Mouse (Mus musculus) testis, adult 2 months (tissue): Measurements from ENCODE around the gene Sorl1. TPM values are rescaled to one million over a fixed set of nuclear protein-coding genes. Genes with fewer than 3 reads are reported as not detected.
"Not testable (repeated sequence)": the region's sequence is repeated elsewhere in the genome, so short reads cannot be mapped to it uniquely, and the experiment has no call there.

Experiments
- H3K27ac ChIP-seq: fragments of 200-500 bp; 2 replicates; pipeline ENCODE4 v1.5.1; 2012; ENCODE audit warnings: low read depth, low read length; ENCODE audit not compliant: control insufficient read depth, insufficient read depth
- H3K27me3 ChIP-seq: fragments of 200-500 bp; 2 replicates; pipeline ENCODE4 v1.6.1; 2012; ENCODE audit warnings: mild to moderate bottlenecking, low read length, moderate library complexity; ENCODE audit not compliant: control insufficient read depth, insufficient read depth
- H3K36me3 ChIP-seq: fragments of 200-500 bp; 2 replicates; pipeline ENCODE4 v1.6.1; 2012; ENCODE audit warnings: mild to moderate bottlenecking, low read length; ENCODE audit not compliant: control insufficient read depth, insufficient read depth
- H3K4me1 ChIP-seq: fragments of 200-500 bp; 2 replicates; pipeline ENCODE4 v1.6.1; 2012; ENCODE audit warnings: low read length; ENCODE audit not compliant: control insufficient read depth, insufficient read depth
- H3K4me3 ChIP-seq: fragments of 200-500 bp; 2 replicates; pipeline ENCODE4 v1.5.1; 2012; ENCODE audit warnings: low read depth, mild to moderate bottlenecking, low read length, moderate library complexity, mixed read lengths; ENCODE audit not compliant: control insufficient read depth
- CTCF ChIP-seq: fragments of 200-500 bp; IDR thresholded peaks from 2 replicates; pipeline ENCODE4 v1.5.1; 2012; ENCODE audit warnings: low read depth, mild to moderate bottlenecking, inconsistent platforms, low read length, moderate library complexity; ENCODE audit not compliant: control insufficient read depth, insufficient read depth, insufficient replicate concordance
- POLR2A ChIP-seq: fragments of 200-500 bp; IDR thresholded peaks from 2 replicates; pipeline ENCODE4 v1.6.1; 2012; ENCODE audit warnings: low read depth, mild to moderate bottlenecking, inconsistent platforms, low read length, moderate library complexity; ENCODE audit not compliant: control insufficient read depth
- polyA plus RNA-seq: library from polyadenylated mRNA; depleted of rRNA; stranded (reverse); fragments of >200 nt; gene quantifications from 2 replicates; pipeline ENCODE4 v1.2.3, GENCODE M21; 2012

The Sorl1 gene
- polyA plus RNA-seq, 1 experiment = 3.7 TPM

DNA sequence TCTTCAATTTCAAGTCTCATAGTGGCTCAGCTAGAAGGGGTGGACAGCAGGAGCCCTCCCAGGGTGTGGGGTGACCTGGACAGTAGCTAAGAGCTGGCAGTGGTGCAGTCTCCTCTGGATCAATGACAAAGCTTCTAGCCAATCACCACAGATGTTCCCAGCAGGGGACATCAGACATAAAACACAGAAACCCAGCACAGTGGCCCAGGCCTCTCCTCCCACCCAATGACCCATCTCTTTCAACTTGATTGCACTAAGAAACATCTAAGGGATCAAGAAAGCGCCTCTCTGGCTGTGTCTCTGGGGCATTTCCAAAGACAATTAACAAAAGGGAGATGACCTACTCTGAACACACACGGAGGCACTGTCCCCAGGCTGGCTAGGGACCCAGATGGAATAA lies 48.9 kb downstream of the Sorl1 start:
- Histone ChIP-seq H3K27me3 (no peaks in the 10 kb centered on the region), H3K4me1 (no peaks in the 10 kb centered on the region), H3K4me3 (no peak overlapping the region), H3K36me3 (no peaks in the 10 kb centered on the region), H3K27ac (no peak overlapping the region)
- TF ChIP-seq CTCF = no peak
- no peak for TF ChIP-seq POLR2A

GRCm38 (mm10) chr9:42072010-42072409 lies 52.1 kb downstream of the Sorl1 start:
- Histone ChIP-seq H3K36me3 (no peaks in the 10 kb centered on the region), H3K4me1 (no peaks in the 10 kb centered on the region), H3K27ac (no peak overlapping the region), H3K4me3 (no peak overlapping the region), H3K27me3 (no peaks in the 10 kb centered on the region)
- TF ChIP-seq CTCF (no peak), POLR2A (no peak)

DNA sequence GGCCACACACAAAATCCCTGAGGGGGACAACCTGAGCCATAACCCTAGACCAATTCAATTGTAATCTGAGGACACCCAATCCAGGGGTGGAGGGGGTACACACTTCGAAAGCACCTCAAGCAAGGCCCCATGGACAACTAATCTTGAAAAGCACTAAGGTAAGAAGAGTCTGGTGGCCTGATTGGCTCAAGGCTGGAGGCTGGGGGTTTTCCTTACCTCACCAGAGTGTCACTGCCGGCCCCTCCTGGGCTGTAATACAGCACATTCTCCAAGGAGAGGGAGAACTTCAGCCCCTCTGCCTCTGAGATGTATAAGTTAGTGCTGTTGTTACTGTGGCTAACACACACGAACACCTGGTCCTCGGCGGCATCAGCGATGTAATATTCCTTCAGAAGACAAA lies 53.2 kb downstream of the Sorl1 start:
- H3K27ac ChIP-seq = no peak overlapping the region
- H3K27me3 ChIP-seq = no peaks in the 10 kb centered on the region
- H3K4me1 ChIP-seq = no peaks in the 10 kb centered on the region
- no peaks in the 10 kb centered on the region for H3K36me3 ChIP-seq
- no peak for TF ChIP-seq CTCF
- no peak for TF ChIP-seq POLR2A
- H3K4me3 ChIP-seq = no peak overlapping the region

- Histone ChIP-seq H3K36me3 (no peaks in the 10 kb centered on the region), H3K4me1 (no peaks in the 10 kb centered on the region), H3K4me3 (no peak overlapping the region), H3K27ac (no peak overlapping the region), H3K27me3 (no peaks in the 10 kb centered on the region)
- no peak for TF ChIP-seq CTCF
- no peak for TF ChIP-seq POLR2A
Observed at GRCm38 (mm10) chr9:42069471-42069870, 54.6 kb downstream of the Sorl1 start.

DNA sequence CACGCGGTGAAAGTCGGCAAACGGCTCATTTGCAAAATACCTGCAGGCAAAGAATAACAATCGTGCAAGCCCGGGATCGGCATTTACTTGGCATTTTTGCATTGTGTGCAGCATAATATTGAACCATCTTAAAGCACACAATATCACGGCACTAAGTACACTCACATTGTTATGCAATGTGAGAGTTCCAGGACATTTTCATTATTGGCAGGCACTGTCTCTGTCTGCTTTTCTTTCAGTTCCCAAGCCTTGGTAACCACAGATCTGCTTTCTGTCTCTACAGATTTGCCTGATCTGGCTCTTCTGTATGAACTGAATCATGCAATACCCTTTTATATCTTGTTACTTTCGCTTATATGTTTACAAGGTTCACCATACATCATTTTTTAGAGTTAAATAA lies 56.1 kb downstream of the Sorl1 start:
- Histone ChIP-seq H3K4me3 (no peak overlapping the region), H3K27me3 (no peaks in the 10 kb centered on the region), H3K27ac (no peak overlapping the region), H3K4me1 (no peaks in the 10 kb centered on the region), H3K36me3 (no peaks in the 10 kb centered on the region)
- TF ChIP-seq CTCF (no peak), POLR2A (no peak)

DNA sequence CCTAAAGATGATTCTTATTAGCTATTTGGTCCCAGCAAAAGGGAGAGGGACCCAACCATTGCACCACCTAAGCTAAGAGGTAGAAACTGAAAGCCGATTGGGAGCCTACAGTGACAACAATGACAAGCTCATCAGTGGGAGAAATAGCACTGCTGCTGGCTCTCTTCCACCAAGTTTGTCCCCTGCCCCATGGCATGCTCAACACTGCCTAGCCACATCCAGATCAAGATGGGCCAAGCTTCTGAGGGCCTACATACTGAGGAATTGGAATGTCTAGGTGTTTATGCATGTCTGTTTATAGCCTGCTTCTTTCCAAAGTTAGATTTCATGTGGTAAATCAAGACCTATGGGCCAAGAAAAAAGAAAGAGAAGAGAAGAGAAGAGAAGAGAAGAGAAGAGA lies 58.3 kb downstream of the Sorl1 start:
- TF ChIP-seq POLR2A (no peak), CTCF (no peak)
- Histone ChIP-seq H3K27ac (no peak overlapping the region), H3K27me3 (no peaks in the 10 kb centered on the region), H3K4me3 (no peak overlapping the region), H3K36me3 (no peaks in the 10 kb centered on the region), H3K4me1 (no peaks in the 10 kb centered on the region)

DNA sequence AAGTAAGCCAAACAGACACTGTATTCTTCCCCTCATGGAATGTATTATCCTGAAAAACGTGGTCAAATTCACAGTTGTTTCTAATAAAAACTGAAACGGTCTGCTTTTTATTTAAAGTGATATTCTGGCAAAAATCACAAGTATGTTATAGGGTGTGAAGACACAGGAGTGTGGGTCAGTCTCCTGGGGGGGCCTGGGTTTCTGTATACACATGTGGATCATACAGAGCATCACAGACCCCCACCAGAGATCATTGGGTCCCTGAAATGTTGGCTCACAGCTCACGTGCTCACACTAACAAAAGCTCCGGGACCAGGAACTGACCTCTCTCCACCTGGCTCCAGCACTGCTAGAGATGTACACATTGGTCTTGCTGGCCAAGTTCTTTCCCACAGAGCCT lies 60.7 kb downstream of the Sorl1 start:
- H3K4me3 ChIP-seq = no peak overlapping the region
- no peaks in the 10 kb centered on the region for H3K27me3 ChIP-seq
- H3K27ac ChIP-seq = no peak overlapping the region
- TF ChIP-seq CTCF (no peak), POLR2A (no peak)
- H3K4me1 ChIP-seq = no peaks in the 10 kb centered on the region
- no peaks in the 10 kb centered on the region for H3K36me3 ChIP-seq

DNA sequence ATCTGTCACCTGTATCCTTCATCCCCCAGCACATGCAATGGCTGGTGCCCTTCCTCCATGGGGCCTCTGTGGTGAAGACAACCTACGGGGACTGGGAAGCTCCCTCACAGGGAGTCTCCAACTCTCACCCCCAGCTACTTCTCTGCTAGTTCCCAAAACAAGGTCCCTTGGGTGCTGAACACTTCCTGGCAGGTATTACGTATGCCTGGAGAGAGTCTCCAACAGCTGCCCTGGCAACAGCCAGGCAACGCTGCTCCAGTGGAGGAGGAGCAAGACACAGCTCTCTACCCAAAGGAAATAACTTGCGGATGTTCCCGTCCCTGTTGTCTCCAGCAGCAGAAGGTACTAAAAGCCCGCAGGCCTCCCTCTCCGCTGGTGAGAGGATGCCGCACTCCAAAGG lies 61.8 kb downstream of the Sorl1 start:
- Histone ChIP-seq H3K4me1 (no peaks in the 10 kb centered on the region), H3K27ac (no peak overlapping the region), H3K4me3 (no peak overlapping the region), H3K36me3 (no peaks in the 10 kb centered on the region), H3K27me3 (no peaks in the 10 kb centered on the region)
- TF ChIP-seq POLR2A (no peak), CTCF (no peak)

GRCm38 (mm10) chr9:42059006-42059405 lies 65.1 kb downstream of the Sorl1 start:
- H3K36me3 ChIP-seq, H3K27ac ChIP-seq, H3K4me3 ChIP-seq, H3K4me1 ChIP-seq, H3K27me3 ChIP-seq: not testable (repeated sequence)
